Mouse (Mus musculus) liver, embryonic 11.5 days (tissue): ENCODE data around the gene Fbxo2. TPM values are rescaled to one million over a fixed set of nuclear protein-coding genes. Genes with fewer than 3 reads are reported as not detected.

Experiments
- ATAC-seq: fragments of 200-750 bp; cut with Nextera tagmentation; replicated peaks from 2 replicates; pipeline ENCODE4 v1.8.0; 2017; ENCODE audit warnings: moderate number of reproducible peaks, mild to moderate bottlenecking, moderate TSS enrichment, moderate library complexity; ENCODE audit not compliant: low FRiP score
- DNase-seq: peaks from one replicate; pipeline ENCODE4 v3.0.0-alpha.2; 2017; ENCODE audit warnings: low spot score
- H3K27ac ChIP-seq: fragments of 300-500 bp; sonication (generic); 2 replicates; pipeline ENCODE4 v1.5.1; 2014; ENCODE audit warnings: mild to moderate bottlenecking, low read depth, low read length, control low read depth
- H3K27me3 ChIP-seq: fragments of 300-500 bp; sonication (generic); replicated peaks from 2 replicates; pipeline ENCODE4 v1.6.1; 2014; ENCODE audit warnings: low read length, mixed read lengths; ENCODE audit not compliant: control insufficient read depth, insufficient read depth
- H3K36me3 ChIP-seq: fragments of 300-500 bp; sonication (generic); 2 replicates; pipeline ENCODE4 v1.6.1; 2014; ENCODE audit warnings: mild to moderate bottlenecking, low read length, moderate library complexity, mixed read lengths; ENCODE audit not compliant: control insufficient read depth, insufficient read depth
- H3K4me1 ChIP-seq: fragments of 300-500 bp; sonication (generic); replicated peaks from 2 replicates; pipeline ENCODE4 v1.6.1; 2014; ENCODE audit warnings: low read length, mixed read lengths; ENCODE audit not compliant: control insufficient read depth, insufficient read depth
- H3K4me2 ChIP-seq: fragments of 300-500 bp; sonication (generic); 2 replicates; pipeline ENCODE4 v1.6.1; 2014; ENCODE audit warnings: mild to moderate bottlenecking, control low read depth, moderate library complexity
- H3K4me3 ChIP-seq: fragments of 300-500 bp; sonication (generic); 2 replicates; pipeline ENCODE4 v1.5.1; 2014; ENCODE audit warnings: low read depth, low read length, control low read depth
- H3K9ac ChIP-seq: fragments of 300-500 bp; sonication (generic); 2 replicates; pipeline ENCODE4 v1.6.1; 2014; ENCODE audit warnings: low read depth, low read length, control low read depth
- H3K9me3 ChIP-seq: fragments of 300-500 bp; sonication (generic); 2 replicates; pipeline ENCODE4 v1.6.1; 2016; ENCODE audit warnings: low read length, inconsistent platforms, mixed read lengths; ENCODE audit not compliant: control insufficient read depth
- WGBS: fragments of 180-500 bp; shearing (Covaris S2); extraction: QIAGEN DNeasy Blood & Tissue Kit; methylation state at CpG from one replicate; pipeline ENCODE4 v1.1.7; 2014; 5-methylcytosine and 5-hydroxymethylcytosine counted together
- polyA plus RNA-seq: library from polyadenylated mRNA; unstranded; fragments of >200 nt; fragmentation: Nextera tagmentation; extraction: Ambion mirVana; gene quantifications from 2 replicates; pipeline ENCODE4 v1.2.1, GENCODE M21; 2014

The Fbxo2 gene
- polyA plus RNA-seq, 1 experiment from 2014 or later, result 0.73 TPM

GRCm38 (mm10) chr4:148151267-148152168, 8.9 kb upstream of the Fbxo2 start, which contains the start of gene Fbxo6:
Gene Fbxo6, minus strand, starts transcription at chr4:148152140.
- H3K36me3 ChIP-seq, result no peaks in the 10 kb centered on the region
- peak within 1 kb of the TSS; percentile 98 for H3K4me2 ChIP-seq
- H3K9me3 ChIP-seq, result no peaks in the 10 kb centered on the region
- 1% methylated on average over 64 of the region's 67 CpGs for WGBS
- peaks cover 19% of the 10 kb centered on the region for H3K4me1 ChIP-seq
- peak; percentile 79 for DNase-seq
- peak within 1 kb of the TSS; percentile 89 for H3K27ac ChIP-seq
- peak within 1 kb of the TSS; percentile 86 for H3K9ac ChIP-seq
- peak; percentile 89 for ATAC-seq
- H3K4me3 ChIP-seq, result peak within 1 kb of the TSS; percentile 78
- H3K27me3 ChIP-seq, result no peaks in the 10 kb centered on the region

- Histone ChIP-seq H3K4me1 (peaks cover 19% of the 10 kb centered on the region), H3K4me2 (no peak overlapping the region; the same call in 1 of the 2 replicates), H3K36me3 (no peaks in the 10 kb centered on the region), H3K27ac (no peak overlapping the region), H3K9me3 (no peaks in the 10 kb centered on the region), H3K4me3 (no peak overlapping the region; the same call in 1 of the 2 replicates), H3K9ac (no peak overlapping the region), H3K27me3 (no peaks in the 10 kb centered on the region)
- ATAC-seq (no peak), DNase-seq (no peak)
- 90% methylated on average over 5 of the region's 5 CpGs for WGBS
These were observed 7.9 kb upstream of the Fbxo2 start for GRCm38 (mm10) chr4:148152547-148152946.

GRCm38 (mm10) chr4:148154006-148154405, 6.4 kb upstream of the Fbxo2 start:
- H3K27ac ChIP-seq, result no peak overlapping the region
- no peak overlapping the region for H3K4me2 ChIP-seq
- no peaks in the 10 kb centered on the region for H3K9me3 ChIP-seq
- no peaks in the 10 kb centered on the region; the same call in 1 of the 2 replicates for H3K27me3 ChIP-seq
- no peaks in the 10 kb centered on the region for H3K36me3 ChIP-seq
- H3K4me1 ChIP-seq, result peaks cover 24% of the 10 kb centered on the region
- ATAC-seq, result no peak
- no peak overlapping the region for H3K4me3 ChIP-seq
- no peak for DNase-seq
- no peak overlapping the region for H3K9ac ChIP-seq
- 90% methylated on average over 4 of the region's 4 CpGs for WGBS

GRCm38 (mm10) chr4:148154982-148155381, 5.4 kb upstream of the Fbxo2 start:
- no peak overlapping the region for H3K4me3 ChIP-seq
- H3K9me3 ChIP-seq, result no peaks in the 10 kb centered on the region
- 56% methylated on average over 3 of the region's 3 CpGs for WGBS
- no peaks in the 10 kb centered on the region for H3K36me3 ChIP-seq
- H3K27me3 ChIP-seq, result no peaks in the 10 kb centered on the region; the same call in 1 of the 2 replicates
- peaks cover 20% of the 10 kb centered on the region for H3K4me1 ChIP-seq
- no peak for DNase-seq
- H3K4me2 ChIP-seq, result no peak overlapping the region
- no peak for ATAC-seq
- no peak overlapping the region for H3K9ac ChIP-seq
- no peak overlapping the region for H3K27ac ChIP-seq

GRCm38 (mm10) chr4:148158436-148159348, 1.7 kb upstream of the Fbxo2 start:
- no peak for ATAC-seq
- 38% methylated on average over 27 of the region's 27 CpGs for WGBS

GRCm38 (mm10) chr4:148159544-148160435, 631 bp upstream of the Fbxo2 start:
- WGBS, result under 1% methylated on average over 52 of the region's 55 CpGs
- peaks cover 45% of the 10 kb centered on the region for H3K27me3 ChIP-seq
- H3K27ac ChIP-seq, result no peak overlapping the region

More at GRCm38 (mm10) chr4:148158436-148159348, 1.7 kb upstream of the Fbxo2 start:
- Histone ChIP-seq H3K9ac (peak overlapping the region; percentile 62), H3K4me1 (peaks cover 9% of the 10 kb centered on the region), H3K4me2 (peak overlapping the region; percentile 92), H3K27ac (no peak overlapping the region), H3K36me3 (no peaks in the 10 kb centered on the region), H3K9me3 (no peaks in the 10 kb centered on the region), H3K4me3 (peak overlapping the region; percentile 52), H3K27me3 (peaks cover 34% of the 10 kb centered on the region)
- DNase-seq, result no peak

GRCm38 (mm10) chr4:148164002-148164439, 3.6 kb downstream of the Fbxo2 start:
- H3K4me1 ChIP-seq, result peaks cover 6% of the 10 kb centered on the region; the same call in 1 of the 2 replicates
- H3K27me3 ChIP-seq, result peaks cover 75% of the 10 kb centered on the region
- peak overlapping the region; percentile 24 for H3K4me3 ChIP-seq
- ATAC-seq (peak; percentile 22; the same call in 1 of the 2 replicates), DNase-seq (peak; percentile 70)
- WGBS, result under 1% methylated on average over 29 of the region's 29 CpGs
- H3K27ac ChIP-seq, result no peak overlapping the region
- no peak overlapping the region for H3K9ac ChIP-seq
- H3K9me3 ChIP-seq, result no peaks in the 10 kb centered on the region
- no peaks in the 10 kb centered on the region for H3K36me3 ChIP-seq
- peak overlapping the region; percentile 55 for H3K4me2 ChIP-seq

More at GRCm38 (mm10) chr4:148159544-148160435, 631 bp upstream of the Fbxo2 start:
- DNase-seq, result peak; percentile 97
- Histone ChIP-seq H3K4me1 (peaks cover 12% of the 10 kb centered on the region), H3K36me3 (no peaks in the 10 kb centered on the region), H3K9me3 (no peaks in the 10 kb centered on the region), H3K4me3 (peak overlapping the region; percentile 52), H3K4me2 (peak overlapping the region; percentile 92), H3K9ac (peak overlapping the region; percentile 62)
- ATAC-seq, result peak; percentile 91
